Mouse (Mus musculus) right cerebral cortex, adult 2 months (tissue): ENCODE measurements at regions not wholly inside any gene's neighbourhood (a gene's known extent, or its start where the extent isn't known, plus 50 kb on each side); places are given as distances from the start of the nearest gene placed in this dataset.

Source experiments
- DNase-seq, 2 experiments: peaks; one replicate each; pipeline ENCODE4 v3.0.0; 2021 to 2022; ENCODE audit warnings: low spot score in 2 of 2

- DNase-seq, result no peak
These were observed 662.4 kb upstream of the Jmjd1c start for GRCm38 (mm10) chr10:66433490-66433889.

- DNase-seq, result peak; percentile 40 to 52
These were observed 625.2 kb upstream of the Jmjd1c start for GRCm38 (mm10) chr10:66470684-66471083.

GRCm38 (mm10) chr10:66472038-66472437 lies 623.9 kb upstream of the Jmjd1c start:
- no peak for DNase-seq

GRCm38 (mm10) chr10:66475187-66475735 lies 620.7 kb upstream of the Jmjd1c start:
- no peak for DNase-seq

- no peak for DNase-seq
These were observed 605.1 kb upstream of the Jmjd1c start for GRCm38 (mm10) chr10:66490871-66491270.

GRCm38 (mm10) chr10:66491850-66492249 lies 604.1 kb upstream of the Jmjd1c start:
- DNase-seq, result no peak

- no peak for DNase-seq
These were observed 556.1 kb upstream of the Jmjd1c start for GRCm38 (mm10) chr10:66539846-66540245.

- no peak for DNase-seq
These were observed 549.3 kb upstream of the Jmjd1c start for GRCm38 (mm10) chr10:66546656-66547055.

- no peak for DNase-seq
These were observed 548.3 kb upstream of the Jmjd1c start for GRCm38 (mm10) chr10:66547660-66548059.

GRCm38 (mm10) chr10:66548073-66548472 lies 547.9 kb upstream of the Jmjd1c start:
- no peak for DNase-seq

GRCm38 (mm10) chr10:66552919-66553318 lies 543.0 kb upstream of the Jmjd1c start:
- no peak for DNase-seq

- no peak for DNase-seq
These were observed 541.7 kb upstream of the Jmjd1c start for GRCm38 (mm10) chr10:66554259-66554658.

GRCm38 (mm10) chr10:66558097-66558840 lies 537.7 kb upstream of the Jmjd1c start:
- DNase-seq, result no peak

- DNase-seq, result no peak
These were observed 530.6 kb upstream of the Jmjd1c start for GRCm38 (mm10) chr10:66565374-66565773.

- peak; percentile 39 to 51 for DNase-seq
These were observed 520.9 kb upstream of the Jmjd1c start for GRCm38 (mm10) chr10:66574846-66575535.

- no peak for DNase-seq
These were observed 502.9 kb upstream of the Jmjd1c start for GRCm38 (mm10) chr10:66593001-66593400.

GRCm38 (mm10) chr10:66593506-66593905 lies 502.4 kb upstream of the Jmjd1c start:
- DNase-seq, result no peak

GRCm38 (mm10) chr10:66597952-66598351 lies 498.0 kb upstream of the Jmjd1c start:
- peak; percentile 23 to 38 for DNase-seq

GRCm38 (mm10) chr10:66607141-66607540 lies 488.8 kb upstream of the Jmjd1c start:
- DNase-seq, result no peak

- no peak for DNase-seq
These were observed 479.6 kb upstream of the Jmjd1c start for GRCm38 (mm10) chr10:66616280-66616679.

- no peak for DNase-seq
These were observed 464.9 kb upstream of the Jmjd1c start for GRCm38 (mm10) chr10:66630996-66631395.

GRCm38 (mm10) chr10:66640890-66641847 lies 454.8 kb upstream of the Jmjd1c start:
- peak; percentile 59 to 67 for DNase-seq
